Mouse (Mus musculus) bone marrow macrophage, adult 2 months (primary cell): ENCODE results near the gene Cenpb. TPM values are rescaled to one million over a fixed set of nuclear protein-coding genes. Genes with fewer than 3 reads are reported as not detected.

Experiments used
- H3K27ac ChIP-seq: 2 replicates; pipeline ENCODE4 v1.5.1; 2012; ENCODE audit warnings: low read depth, low read length; ENCODE audit not compliant: insufficient read depth
- H3K4me1 ChIP-seq: 2 replicates; pipeline ENCODE4 v1.6.1; 2012; ENCODE audit warnings: low read length; ENCODE audit not compliant: control insufficient read depth, insufficient read depth
- H3K4me3 ChIP-seq: 2 replicates; pipeline ENCODE4 v1.5.1; 2012; ENCODE audit warnings: mild to moderate bottlenecking, low read length, moderate library complexity; ENCODE audit not compliant: insufficient read depth
- CTCF ChIP-seq: IDR thresholded peaks from 2 replicates; pipeline ENCODE4 v1.5.1; 2012; ENCODE audit warnings: low read depth, mild to moderate bottlenecking, low read length, moderate library complexity
- POLR2A ChIP-seq: IDR thresholded peaks from 2 replicates; pipeline ENCODE4 v1.6.1; 2012; ENCODE audit warnings: mild to moderate bottlenecking, low read depth, low read length, borderline replicate concordance
- polyA plus RNA-seq: library from polyadenylated mRNA; stranded (reverse); fragments of >200 nt; gene quantifications from 2 replicates; pipeline ENCODE4 v1.2.4, GENCODE M21; 2012; ENCODE audit not compliant: missing spikeins, insufficient read depth, insufficient read length

Cenpb gene
- polyA plus RNA-seq, 1 experiment, result 88.3 TPM

- no peak overlapping the region for H3K4me3 ChIP-seq
- no peak overlapping the region for H3K27ac ChIP-seq
- TF ChIP-seq POLR2A (no peak), CTCF (no peak)
- H3K4me1 ChIP-seq, result peaks cover 42% of the 10 kb centered on the region
Measured at GRCm38 (mm10) chr2:131201262-131201661, 21.4 kb upstream of the Cenpb start.

GRCm38 (mm10) chr2:131200710-131201109 is 20.8 kb upstream of the Cenpb start:
- Histone ChIP-seq H3K4me3 (no peak overlapping the region), H3K4me1 (peaks cover 36% of the 10 kb centered on the region), H3K27ac (no peak overlapping the region)
- TF ChIP-seq CTCF (no peak), POLR2A (no peak)

- H3K27ac ChIP-seq, result no peak overlapping the region
- peaks cover 11% of the 10 kb centered on the region for H3K4me1 ChIP-seq
- H3K4me3 ChIP-seq, result no peak overlapping the region
- no peak for TF ChIP-seq CTCF
- no peak for TF ChIP-seq POLR2A
Measured at GRCm38 (mm10) chr2:131196606-131197316, 16.9 kb upstream of the Cenpb start.

- peaks cover 32% of the 10 kb centered on the region for H3K4me1 ChIP-seq
- no peak overlapping the region for H3K4me3 ChIP-seq
- no peak for TF ChIP-seq POLR2A
- no peak for TF ChIP-seq CTCF
- H3K27ac ChIP-seq, result no peak overlapping the region
Measured at GRCm38 (mm10) chr2:131191005-131191390, 11.1 kb upstream of the Cenpb start.

- TF ChIP-seq CTCF (no peak), POLR2A (no peak)
- Histone ChIP-seq H3K27ac (no peak overlapping the region), H3K4me1 (peaks cover 34% of the 10 kb centered on the region), H3K4me3 (no peak overlapping the region)
Measured at GRCm38 (mm10) chr2:131190344-131191004, 10.6 kb upstream of the Cenpb start.

- Histone ChIP-seq H3K27ac (peak overlapping the region; percentile 30; the same call in 1 of the 2 replicates), H3K4me3 (no peak overlapping the region), H3K4me1 (peaks cover 34% of the 10 kb centered on the region)
- TF ChIP-seq POLR2A (no peak), CTCF (no peak)
Measured at GRCm38 (mm10) chr2:131189521-131190309, 9.8 kb upstream of the Cenpb start.

GRCm38 (mm10) chr2:131188311-131188710 is 8.4 kb upstream of the Cenpb start:
- Histone ChIP-seq H3K4me1 (peaks cover 34% of the 10 kb centered on the region), H3K27ac (no peak overlapping the region), H3K4me3 (no peak overlapping the region)
- TF ChIP-seq POLR2A (no peak), CTCF (no peak)

- Histone ChIP-seq H3K4me1 (peaks cover 34% of the 10 kb centered on the region), H3K27ac (no peak overlapping the region; the same call in 1 of the 2 replicates), H3K4me3 (peak overlapping the region; percentile 83)
- TF ChIP-seq CTCF, result no peak
- no peak for TF ChIP-seq POLR2A
Measured at GRCm38 (mm10) chr2:131187602-131187922, 7.7 kb upstream of the Cenpb start.

- H3K4me1 ChIP-seq, result peaks cover 34% of the 10 kb centered on the region
- peak within 1 kb of the TSS; percentile 83 for H3K4me3 ChIP-seq
- TF ChIP-seq POLR2A (no peak), CTCF (no peak)
- peak within 1 kb of the TSS; percentile 21; the same call in 1 of the 2 replicates for H3K27ac ChIP-seq
Measured at GRCm38 (mm10) chr2:131186771-131187601, 7.1 kb upstream of the Cenpb start, which contains the start of the genes Cdc25b and Spef1. Cdc25b (plus strand) TSS chr2:131186949. Spef1 (minus strand) TSS chr2:131187282.
